Mouse (Mus musculus): Measurements from ENCODE around the gene Slc25a10.
A peak's percentile ranks its signal among the peaks of the same experiment; 100 is the strongest.
"Not testable (repeated sequence)": the region's sequence is repeated elsewhere in the genome, so short reads cannot be mapped to it uniquely, and the experiment has no call there.

The Slc25a10 gene

DNA sequence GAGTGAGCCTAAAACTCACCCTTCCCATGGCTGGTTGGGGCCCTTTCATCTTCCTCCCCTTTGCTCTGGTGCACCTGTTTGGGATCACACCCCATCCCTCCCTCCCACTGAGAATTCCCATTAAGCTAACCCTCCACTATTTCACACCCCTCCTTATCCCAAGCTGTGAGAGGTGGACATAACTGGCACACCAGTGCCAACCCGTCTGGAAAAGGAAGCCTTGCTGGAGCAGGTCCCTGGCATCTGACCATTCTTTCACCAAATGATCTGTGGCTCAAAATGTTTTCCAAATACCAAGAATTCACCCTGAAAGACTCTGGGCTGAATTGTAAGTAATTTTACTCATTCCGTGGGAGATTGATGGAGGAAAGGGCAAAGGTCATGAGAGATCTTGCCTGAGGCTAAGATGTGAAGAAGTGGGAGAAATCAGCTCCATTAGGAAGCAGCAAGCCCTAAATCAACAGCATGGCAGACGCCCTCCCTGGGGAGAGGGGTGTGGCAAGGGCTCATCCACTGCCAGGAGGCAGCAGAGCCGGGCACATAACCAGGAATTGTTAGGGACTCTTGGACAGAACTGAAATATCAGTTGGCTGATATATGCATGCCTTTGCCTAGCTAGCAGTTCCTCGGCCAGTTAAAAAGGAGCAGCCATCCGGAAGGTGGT is 21.3 kb downstream of the Slc25a10 start:
- DNase-seq = no peak

DNA sequence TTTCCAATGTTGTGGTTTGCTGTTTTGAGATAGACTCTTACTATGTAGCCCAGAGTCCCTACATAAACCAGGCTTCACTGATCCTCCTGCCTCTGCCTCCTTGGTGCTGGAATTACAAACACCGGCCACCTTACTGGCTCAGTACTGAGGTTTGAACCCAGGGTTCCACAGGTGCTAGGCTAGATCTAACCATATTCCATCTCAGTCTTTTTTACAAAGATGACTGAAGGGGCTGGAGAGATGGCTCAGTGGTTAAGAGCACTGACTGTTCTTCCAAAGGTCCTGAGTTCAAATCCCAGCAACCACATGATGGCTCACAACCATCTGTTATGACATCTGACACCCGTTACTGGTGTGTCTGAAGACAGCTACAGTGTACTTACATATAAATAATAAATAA is 22.6 kb downstream of the Slc25a10 start:
- DNase-seq = not testable (repeated sequence)

DNA sequence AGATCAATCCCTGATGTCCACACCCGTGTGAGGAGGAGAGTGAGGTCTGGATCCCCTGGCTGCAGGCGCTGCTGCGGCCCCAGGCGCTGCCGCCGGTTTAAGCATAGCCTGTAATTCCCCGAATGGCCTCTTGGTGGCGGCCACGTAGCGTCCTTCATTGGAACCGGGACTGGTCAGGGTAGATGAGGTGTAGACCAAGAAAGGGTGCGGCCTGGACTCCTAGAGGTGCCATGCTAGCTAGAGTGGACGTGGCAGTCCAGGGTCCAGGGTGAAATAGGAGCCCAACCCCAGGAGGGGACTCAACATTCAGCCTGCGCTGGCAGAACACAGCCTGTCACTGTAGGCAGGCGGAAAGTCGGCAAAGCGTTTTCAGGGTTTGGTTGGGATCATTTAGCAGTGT is 24.0 kb downstream of the Slc25a10 start:
- DNase-seq = peak; percentile 93

DNA sequence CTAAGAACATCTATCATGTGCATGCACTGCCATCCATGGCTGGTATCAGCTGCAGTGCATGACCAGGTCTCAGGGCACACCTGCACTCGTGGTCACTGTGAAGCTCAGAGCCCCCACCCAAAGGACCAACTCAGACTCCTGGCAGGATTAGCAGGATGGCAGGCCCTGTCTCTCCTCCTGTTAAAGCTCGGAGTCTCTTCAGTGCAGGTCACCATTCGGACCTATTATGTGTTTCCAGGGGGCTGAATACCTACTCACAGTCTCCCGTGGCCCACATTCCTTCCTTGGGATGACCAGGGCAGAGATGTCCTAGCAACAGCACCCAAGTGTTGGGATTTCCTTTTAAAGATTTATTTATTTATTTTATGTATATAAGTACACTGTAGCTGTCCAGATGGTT is 25.5 kb downstream of the Slc25a10 start:
- no peak for DNase-seq

DNA sequence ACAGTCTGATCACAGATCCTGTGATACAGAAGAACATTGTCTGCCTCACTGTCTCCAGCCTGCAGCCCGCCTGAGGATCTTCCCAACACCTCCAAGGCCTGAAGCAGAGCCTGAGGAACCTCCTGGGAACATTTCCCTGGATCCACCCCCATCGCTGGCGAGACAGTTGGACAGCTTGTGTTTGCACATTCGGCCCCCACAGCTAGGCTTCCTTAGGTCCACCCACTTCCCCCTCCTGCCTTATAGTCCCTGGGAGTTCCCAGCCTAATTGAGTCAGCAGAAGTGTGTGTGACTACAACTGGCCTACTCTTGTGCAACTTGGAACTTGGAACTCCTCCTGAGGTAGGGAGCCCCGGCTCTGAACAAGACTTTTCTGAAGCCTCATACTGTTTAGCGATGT is 26.4 kb downstream of the Slc25a10 start:
- DNase-seq = no peak

DNA sequence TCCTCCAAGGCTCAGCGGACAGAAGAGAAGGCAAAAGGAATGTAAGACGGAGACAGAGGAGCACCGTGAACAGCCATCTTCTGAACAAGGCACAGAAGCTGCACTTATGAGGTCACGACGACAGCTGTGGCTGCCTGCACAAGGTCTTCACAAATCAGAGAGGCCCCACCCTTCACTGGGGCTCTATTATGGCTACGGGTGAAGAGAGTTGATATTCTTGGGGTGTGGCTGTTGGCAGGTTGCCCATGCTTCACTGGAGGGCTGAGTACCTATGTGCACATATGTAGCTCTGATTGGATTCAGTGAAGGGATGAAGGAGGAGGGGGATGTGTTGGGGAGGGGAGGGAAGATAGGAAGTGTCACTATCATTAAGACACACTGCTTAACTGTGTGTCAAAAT is 26.9 kb downstream of the Slc25a10 start:
- no peak for DNase-seq

DNA sequence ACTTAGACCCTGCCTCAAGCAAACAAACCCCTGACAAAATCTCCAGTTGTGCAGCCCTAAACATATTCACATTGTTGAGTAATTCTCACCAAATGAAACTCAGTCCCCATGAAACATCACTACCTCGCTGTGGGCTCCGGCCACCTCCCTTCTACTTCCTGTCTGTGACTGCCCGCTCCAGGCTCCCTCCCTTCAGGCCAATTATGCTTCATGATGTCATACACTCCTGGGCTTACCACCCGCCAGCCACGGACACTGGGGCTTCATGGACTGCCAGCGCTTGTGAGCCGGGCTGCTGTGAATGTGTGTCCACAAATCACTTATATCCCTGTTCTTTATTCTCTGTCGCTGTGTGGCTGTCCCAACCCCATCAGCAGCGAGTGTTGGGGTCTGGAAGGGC is 28.1 kb downstream of the Slc25a10 start:
- no peak for DNase-seq

DNA sequence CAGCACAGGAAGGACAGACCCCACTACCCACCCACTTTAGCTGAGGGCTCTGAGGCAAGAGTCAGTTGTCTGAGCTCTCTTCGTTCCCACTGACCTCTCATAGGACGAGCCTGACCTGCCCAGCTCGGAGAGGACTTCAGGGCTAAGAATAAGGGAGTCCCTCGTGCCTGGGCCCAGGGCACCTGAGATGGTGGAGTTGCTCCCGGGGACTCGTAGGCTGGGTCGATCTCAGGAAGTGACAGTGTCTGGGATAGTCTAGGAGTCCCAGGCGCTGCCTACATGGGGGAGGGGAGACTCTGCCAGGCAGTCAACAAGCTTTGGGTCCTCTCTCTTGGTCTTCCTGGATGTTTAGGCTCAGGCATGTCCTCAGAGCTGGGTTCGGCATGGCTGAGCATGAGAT is 28.9 kb downstream of the Slc25a10 start:
- DNase-seq = no peak

DNA sequence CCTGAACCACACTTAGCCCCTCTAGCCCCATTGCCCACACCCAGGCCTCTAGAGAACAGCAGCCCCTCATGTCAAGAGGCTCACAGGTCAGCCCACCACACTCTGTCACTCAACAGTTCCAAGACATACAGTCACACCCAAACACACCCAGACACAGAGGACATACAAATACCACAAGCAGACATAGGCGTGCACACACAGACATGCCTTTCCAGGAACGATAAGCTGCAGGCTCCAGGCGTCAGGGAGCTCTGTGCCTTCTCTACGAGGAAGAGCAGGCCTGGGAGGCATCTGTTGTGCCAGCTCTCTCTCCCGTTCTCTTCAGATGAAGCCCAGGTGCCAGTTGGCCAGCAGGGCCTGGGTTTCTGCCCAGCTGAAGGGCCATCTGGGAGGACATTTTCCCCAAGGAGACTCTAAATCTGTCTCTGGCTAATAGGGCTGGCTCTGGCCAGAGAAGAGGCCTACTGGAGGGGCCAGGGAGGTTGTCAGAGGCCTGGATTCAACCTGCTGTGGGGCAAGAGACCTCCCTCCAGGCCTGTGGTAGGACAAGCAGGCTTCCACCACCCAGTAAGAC is 29.4 kb downstream of the Slc25a10 start:
- DNase-seq = no peak

DNA sequence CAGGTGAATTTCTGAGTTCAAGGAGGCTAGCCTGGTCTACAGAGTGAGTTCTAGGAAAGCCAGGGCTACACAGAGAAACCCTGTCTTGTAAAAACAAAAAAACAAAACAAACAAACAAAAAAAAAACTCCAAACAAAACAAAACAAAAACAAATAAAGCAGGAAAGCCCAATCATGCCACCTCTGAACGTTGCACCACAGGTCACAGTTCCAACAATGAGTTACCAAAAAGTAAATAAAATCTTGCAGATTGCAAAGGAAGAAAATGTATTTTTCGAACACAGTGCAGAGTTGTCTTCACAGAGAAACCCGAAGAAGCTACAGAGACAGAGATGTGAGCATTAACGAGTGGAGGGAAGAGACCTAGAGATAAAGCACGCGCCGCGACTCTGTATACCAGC is 30.9 kb downstream of the Slc25a10 start:
- DNase-seq = no peak

DNA sequence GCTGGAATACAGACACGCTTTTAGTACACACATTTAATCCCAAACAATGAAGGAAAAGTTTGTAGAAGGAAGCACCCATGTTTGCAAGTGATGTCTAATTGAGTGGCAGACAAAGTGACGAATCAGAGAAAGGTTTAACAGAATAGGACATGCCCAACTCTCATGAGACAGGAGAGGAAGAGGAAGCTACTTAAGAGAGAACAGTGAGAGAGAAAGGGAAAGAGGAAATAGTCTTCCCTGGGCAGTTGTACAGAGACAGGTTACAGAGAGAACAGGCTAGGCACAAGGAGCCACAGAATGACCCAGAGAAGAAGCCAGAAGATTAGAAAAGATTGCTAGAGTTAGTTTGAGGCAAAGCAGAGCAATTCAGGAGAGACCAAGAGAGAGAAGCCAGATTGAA is 34.3 kb downstream of the Slc25a10 start:
- no peak for DNase-seq

DNA sequence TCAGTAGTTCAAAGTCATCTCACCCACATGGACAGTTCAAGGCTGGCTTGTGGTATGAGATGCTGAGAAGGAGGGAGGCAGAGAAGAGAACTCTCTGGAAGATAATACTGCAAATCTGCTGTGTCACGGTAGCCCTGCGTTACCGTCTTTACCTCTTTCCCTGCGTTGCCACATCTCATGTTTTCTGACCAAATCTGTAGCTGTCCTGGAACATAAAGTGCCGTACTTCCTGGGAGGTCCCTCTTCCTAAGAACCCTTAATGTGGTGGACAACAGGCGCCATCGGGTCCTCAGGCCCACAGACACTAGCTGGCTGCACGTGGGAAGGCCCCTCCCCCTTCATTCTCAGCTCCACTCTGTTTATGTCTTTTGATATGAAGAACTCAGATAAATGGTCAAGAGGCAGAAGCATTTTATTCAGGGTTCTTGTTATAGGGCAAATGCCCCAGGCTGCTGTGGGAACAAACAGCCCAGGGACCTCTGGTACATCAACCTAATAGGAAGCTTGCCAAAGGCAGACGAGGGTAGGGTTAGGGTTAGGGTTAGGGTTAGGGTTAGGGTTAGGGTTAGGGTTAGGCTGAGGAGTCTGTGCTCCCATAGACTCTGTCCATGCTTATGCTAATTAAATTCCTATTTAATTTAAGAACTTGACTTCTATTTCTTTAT is 36.2 kb downstream of the Slc25a10 start:
- DNase-seq = no peak

DNA sequence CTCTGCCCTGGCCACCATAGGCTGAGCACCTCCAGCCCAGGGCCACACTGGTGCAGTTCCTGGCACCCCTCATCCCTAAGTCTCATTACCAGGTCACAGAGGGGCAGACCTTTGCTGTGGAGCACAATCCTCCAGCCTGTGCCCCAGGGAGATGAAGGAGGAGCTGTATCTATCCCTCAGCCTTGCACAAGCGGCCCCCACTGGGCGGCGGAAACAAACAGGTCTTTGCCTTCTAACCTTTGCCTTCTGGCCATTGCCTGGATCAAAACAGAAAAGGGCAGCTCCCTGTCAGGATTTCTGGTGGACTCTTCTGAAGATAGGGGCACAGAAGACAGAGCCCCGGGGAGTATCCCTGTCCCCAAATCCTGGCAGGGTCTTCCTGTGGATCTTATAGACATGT is 37.3 kb downstream of the Slc25a10 start:
- DNase-seq = peak; percentile 56

DNA sequence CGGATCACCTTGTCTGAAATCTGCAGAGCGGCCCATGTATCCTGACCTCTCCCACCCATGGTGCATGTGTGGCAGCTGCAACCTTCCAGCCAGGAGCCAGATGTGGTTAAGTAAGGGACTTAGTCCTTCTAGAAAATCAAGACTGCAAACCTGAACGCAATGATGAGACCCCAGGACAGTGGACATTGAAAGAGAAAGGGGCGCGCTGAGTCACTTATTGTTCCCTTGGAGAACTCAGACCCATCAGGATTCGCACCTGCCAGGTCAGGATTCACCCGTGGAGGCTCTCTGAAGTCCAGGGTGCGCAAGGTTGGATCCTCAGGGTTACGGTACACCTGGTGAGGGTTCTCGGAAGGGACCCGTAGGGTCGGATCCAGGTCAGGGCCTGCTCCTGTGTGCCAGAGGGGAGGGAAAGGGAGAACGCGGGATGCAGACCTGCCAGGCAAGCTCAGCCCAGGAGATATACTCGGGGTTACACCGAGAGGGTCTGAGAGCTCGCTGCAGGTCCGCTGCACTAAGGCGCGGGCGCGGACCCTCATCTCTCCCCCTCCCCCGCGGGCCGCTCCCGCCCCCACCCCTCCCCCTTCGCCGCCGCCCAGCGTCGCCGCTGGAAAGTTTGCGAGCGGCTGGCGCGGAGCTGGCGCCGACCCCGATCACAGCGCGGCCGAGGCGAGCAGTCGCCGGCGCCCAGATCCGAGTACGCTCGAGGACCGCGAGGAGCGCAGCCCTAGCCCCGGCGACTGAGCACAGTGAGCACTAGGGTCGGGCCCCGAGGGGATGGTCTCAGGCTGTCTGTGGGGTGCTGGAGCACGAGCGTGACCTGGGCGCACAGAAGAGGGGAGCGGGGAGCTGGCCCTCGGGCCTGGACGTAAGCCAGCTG is 38.7 kb downstream of the Slc25a10 start, which contains the start of gene Gcgr:
TSS of gene Gcgr (plus strand) at position 615 of the 880 bp plus-strand sequence.
- no peak for DNase-seq

DNA sequence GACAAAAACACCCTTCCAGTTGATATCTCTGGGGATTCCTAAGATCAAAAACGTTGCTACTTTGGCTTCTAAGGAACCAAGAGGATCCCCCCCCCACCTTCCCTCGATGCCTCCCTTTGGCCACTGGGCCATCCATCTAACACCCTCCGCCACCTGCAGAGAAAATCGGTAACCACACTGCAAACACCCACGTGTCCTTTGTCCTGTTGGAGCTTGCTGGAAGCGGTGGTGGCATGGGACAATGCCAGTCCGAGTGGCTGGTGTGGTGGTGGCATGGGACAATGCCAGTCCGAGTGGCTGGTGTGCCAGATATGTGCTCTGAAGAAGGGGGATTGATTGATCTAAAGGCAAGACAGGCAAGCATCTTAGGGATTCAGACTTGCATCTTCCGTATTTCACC is 40.0 kb downstream of the Slc25a10 start:
- DNase-seq = peak; percentile 36

DNA sequence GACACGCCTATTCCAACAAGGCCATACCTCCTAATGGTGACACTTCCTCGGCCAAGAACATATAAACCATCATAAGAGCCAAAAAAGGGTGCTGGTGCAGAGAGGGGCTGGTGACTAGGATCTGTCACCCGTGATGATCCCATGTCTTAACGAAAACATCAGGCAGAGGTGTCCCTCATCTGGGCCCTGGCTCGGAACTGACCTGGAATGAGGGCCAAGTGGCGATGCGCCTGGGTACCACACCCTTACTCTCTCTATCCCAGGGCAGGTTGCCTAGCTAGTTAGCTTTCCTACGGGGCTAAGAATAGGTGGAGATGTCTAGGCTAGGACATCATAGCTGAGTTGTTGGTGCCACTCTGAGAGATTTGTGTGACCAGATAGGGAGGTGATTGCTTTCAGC is 42.5 kb downstream of the Slc25a10 start:
- DNase-seq = no peak

DNA sequence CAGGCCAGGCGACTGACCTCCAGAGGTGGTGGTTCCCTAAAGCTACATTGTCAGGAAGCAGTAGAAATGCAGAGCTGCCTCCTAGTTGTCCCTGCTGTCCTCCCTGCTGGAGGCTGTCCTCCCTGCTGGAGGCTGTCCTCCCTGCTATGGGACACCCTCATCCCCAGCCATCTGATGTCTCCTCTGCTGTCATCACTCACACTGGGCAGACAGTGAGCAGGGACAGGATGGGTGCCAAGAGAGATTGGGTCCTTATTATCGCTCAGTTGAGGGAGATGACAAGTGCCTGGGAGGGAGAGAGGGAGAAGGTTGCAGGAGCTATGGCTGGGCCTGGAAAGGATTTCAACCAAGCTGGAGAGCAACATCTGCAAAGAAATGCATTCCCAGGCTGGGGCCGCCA is 43.5 kb downstream of the Slc25a10 start:
- DNase-seq = no peak

DNA sequence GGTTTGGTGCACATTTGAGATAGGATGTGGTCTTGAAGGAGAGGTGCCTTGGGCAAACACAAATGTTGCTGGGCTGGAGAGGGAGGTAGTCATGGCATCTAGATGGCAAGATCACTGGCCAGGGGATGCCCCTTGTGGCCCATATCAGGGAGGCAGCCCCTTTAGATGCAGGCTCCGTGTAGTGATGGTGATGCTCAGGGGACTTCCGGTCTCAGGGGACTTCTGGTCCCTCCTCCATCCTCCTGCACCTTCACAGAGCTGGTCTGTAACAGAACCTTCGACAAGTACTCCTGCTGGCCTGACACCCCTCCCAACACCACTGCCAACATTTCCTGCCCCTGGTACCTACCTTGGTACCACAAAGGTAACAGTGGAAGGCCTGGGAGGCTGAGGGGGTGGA is 44.2 kb downstream of the Slc25a10 start:
- DNase-seq = no peak

DNA sequence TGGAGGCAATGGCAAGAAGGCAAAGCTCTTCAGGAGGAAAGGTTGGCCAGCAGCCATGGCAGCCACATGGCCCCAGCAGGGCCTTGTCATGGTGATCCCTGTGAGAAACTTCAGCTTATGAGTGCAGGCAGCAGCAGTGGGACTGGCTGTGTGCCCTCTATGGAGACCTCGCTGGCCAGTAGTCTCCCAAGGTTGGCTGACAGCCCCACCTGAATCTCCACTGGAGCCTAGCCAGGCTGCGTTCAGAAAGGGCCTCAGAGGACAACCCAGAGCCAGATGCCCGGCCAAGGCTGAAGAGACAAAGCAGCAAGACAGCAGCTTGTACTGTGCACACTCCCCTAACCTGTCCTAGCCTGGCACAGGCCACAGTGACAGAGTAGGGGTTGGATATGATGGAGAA is 46.8 kb downstream of the Slc25a10 start:
- DNase-seq = peak; percentile 89

DNA sequence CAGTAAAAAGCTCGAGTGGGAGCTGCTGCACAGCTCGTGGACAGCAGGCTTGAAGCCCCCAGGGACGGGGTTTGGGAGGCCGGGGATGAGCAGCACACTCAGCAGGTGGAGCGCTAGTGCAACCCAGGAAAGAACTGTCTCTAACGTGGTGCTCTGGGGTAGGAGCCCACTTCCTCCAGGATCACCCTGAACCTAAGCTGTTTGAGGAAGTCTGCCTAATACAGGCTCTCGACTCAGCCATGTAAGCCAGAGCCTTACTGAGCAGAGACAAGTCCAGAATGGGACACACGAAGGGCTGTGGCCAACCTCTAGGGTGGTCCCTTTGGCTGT is 47.3 kb downstream of the Slc25a10 start:
- no peak for DNase-seq

DNA sequence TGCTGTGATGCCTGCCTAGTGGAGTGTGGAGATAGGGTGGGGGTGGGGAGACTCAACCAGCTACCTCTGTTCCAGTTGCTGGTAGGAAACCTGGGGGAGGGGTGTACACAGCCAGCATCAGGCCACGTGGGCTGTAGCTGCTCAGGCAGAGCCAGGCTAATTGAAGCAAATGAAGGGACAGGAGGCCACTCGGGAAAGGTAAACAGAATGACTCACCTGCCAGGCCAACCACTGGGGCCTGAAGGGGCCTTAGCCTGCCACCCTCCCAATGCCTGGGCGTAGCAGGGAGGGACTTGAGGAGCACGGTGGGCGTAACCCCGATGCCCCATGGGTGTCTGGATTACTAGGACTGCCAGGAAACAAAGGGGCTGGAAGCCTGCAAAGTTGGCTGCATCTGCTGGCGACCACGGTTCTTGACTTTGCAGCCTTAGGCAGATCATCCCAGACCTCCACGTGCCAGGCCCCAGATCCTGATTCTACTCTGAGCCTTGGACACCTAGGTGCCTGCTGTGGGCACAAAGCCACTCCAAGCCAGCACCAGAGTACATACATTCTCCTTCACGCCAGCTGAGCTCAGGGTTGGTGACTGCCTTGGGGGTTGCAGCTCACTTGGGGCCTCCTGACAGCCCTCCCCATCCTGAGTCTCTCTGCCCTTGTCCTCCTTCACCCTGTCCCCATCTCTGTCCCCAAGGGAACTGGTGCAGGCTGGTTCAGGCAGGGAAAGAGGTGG is 47.8 kb downstream of the Slc25a10 start:
- DNase-seq = peak; percentile 85

DNA sequence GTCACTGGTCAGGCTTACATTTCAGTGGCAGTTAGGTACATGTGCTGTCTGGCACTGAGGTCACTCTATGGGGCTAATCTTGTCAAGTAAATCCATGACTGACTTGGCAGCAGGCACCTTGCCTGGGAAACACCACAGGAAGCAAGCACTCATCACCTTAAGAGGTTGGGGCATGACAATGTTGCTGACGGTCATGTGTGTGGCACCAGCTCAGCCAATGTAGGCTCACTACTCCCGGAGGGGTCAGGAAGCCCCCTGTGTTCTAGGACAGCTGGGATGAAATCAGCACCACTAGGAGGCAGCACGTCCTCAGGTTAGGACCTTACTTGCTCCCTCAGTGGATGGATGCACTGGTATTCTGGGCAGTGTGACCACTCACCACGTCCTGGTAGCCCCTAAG is 50.3 kb downstream of the Slc25a10 start:
- DNase-seq = peak; percentile 53

DNA sequence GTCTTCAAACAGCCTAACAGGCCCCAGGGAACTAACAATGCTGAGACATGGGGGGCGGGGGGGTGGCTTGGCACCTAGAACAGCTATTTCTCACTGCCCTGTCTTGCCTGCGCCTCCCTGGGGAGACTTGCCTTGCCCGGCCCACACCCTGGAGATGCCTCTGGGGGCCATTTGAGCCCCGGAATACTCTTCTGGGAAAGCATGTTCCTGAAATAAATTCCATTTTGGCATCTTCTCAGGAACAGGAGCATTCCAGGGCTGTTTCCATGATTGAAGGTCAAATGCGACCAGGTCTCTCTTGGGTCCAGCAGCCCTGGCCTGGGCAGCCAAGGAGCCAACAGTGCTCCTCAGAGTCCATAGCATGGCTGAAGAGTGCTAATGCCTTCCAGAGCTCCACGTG is 50.7 kb downstream of the Slc25a10 start:
- DNase-seq = peak; percentile 47

Measured in kidney, adult 9 months (tissue).